Mouse (Mus musculus) brain, embryonic 14.5 days (tissue): ENCODE data around the gene Fam89a.

Experiments used
- CTCF ChIP-seq: fragments of 200-500 bp; IDR thresholded peaks from 2 replicates; pipeline ENCODE4 v1.5.1; 2012; ENCODE audit warnings: inconsistent platforms, mild to moderate bottlenecking, moderate library complexity, borderline replicate concordance; ENCODE audit not compliant: insufficient read depth, insufficient read length; ENCODE audit errors: extremely low read depth
- POLR2A ChIP-seq: fragments of 200-500 bp; IDR thresholded peaks from 2 replicates; pipeline ENCODE4 v1.6.1; 2012; ENCODE audit warnings: mild to moderate bottlenecking, inconsistent platforms, borderline replicate concordance; ENCODE audit not compliant: poor library complexity, insufficient read depth, insufficient read length, severe bottlenecking; ENCODE audit errors: extremely low read depth

- TF ChIP-seq CTCF, result no peak
- TF ChIP-seq POLR2A, result no peak
Observed at GRCm38 (mm10) chr8:124695424-124696100, 56.1 kb downstream of the Fam89a start.
